Mouse (Mus musculus) neural tube, embryonic 13.5 days (tissue): ENCODE results near the gene Sufu. TPM values are rescaled to one million over a fixed set of nuclear protein-coding genes. Genes with fewer than 3 reads are reported as not detected.

Experiments used
- ATAC-seq: fragments of 200-750 bp; cut with Nextera tagmentation; 2 replicates; pipeline ENCODE4 v1.8.0; 2017; ENCODE audit warnings: low read depth, mild to moderate bottlenecking, moderate TSS enrichment, moderate library complexity
- H3K27ac ChIP-seq: fragments of 300-500 bp; sonication (generic); replicated peaks from 2 replicates; pipeline ENCODE4 v1.5.1; 2015; ENCODE audit warnings: moderate library complexity, mild to moderate bottlenecking, inconsistent platforms
- H3K27me3 ChIP-seq: fragments of 300-500 bp; sonication (generic); 2 replicates; pipeline ENCODE4 v1.6.1; 2015; ENCODE audit warnings: mild to moderate bottlenecking, inconsistent platforms
- H3K36me3 ChIP-seq: fragments of 300-500 bp; sonication (generic); 2 replicates; pipeline ENCODE4 v1.6.1; 2015; ENCODE audit warnings: mild to moderate bottlenecking, inconsistent platforms
- H3K4me1 ChIP-seq: fragments of 300-500 bp; sonication (generic); replicated peaks from 2 replicates; pipeline ENCODE4 v1.6.1; 2015; ENCODE audit warnings: inconsistent platforms
- H3K4me2 ChIP-seq: fragments of 300-500 bp; sonication (generic); 2 replicates; pipeline ENCODE4 v1.6.1; 2015; ENCODE audit warnings: inconsistent platforms, mild to moderate bottlenecking, moderate library complexity
- H3K4me3 ChIP-seq: fragments of 300-500 bp; sonication (generic); 2 replicates; pipeline ENCODE4 v1.5.1; 2015; ENCODE audit warnings: mild to moderate bottlenecking, inconsistent platforms
- H3K9ac ChIP-seq: fragments of 300-500 bp; sonication (generic); 2 replicates; pipeline ENCODE4 v1.6.1; 2015; ENCODE audit warnings: moderate library complexity, mild to moderate bottlenecking, inconsistent platforms
- H3K9me3 ChIP-seq: fragments of 300-500 bp; sonication (generic); 2 replicates; pipeline ENCODE4 v1.6.1; 2016; ENCODE audit warnings: inconsistent platforms
- WGBS: fragments of 180-500 bp; shearing (Covaris S2); methylation state at CpG from one replicate; pipeline ENCODE4 v1.1.7; 2015; 5-methylcytosine and 5-hydroxymethylcytosine counted together
- polyA plus RNA-seq: library from polyadenylated mRNA; unstranded; fragments of >200 nt; fragmentation: Nextera tagmentation; extraction: Ambion mirVana; gene quantifications from 2 replicates; pipeline ENCODE4 v1.2.1, GENCODE M21; 2015

Sufu gene
- polyA plus RNA-seq, 1 experiment from 2014 or later, result 24.8 TPM

DNA sequence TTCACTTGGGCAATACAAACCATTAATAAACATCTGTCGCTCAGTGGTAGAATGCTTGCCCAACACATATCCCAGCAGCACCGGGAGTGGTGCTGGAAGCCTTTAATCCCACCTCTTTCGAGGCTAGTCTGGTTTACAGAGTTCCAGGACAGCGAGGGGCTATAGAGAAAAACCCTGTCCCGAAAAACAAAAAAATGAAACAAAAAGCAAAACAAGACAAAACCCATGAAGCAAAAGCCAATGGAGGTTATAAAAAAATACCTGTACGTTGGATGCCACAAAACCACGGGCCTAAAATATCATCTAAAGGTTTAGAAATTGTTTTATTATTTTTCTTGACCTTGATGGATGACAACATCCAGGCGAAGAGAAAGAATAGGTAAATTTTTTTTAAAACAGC is 587 bp upstream of the Sufu start:
- Histone ChIP-seq H3K36me3 (peaks cover 6% of the 10 kb centered on the region), H3K4me2 (peak overlapping the region; percentile 66), H3K27me3 (no peaks in the 10 kb centered on the region), H3K9ac (0 out of 2 replicates have a peak overlapping the region, but pooled peaks have one; percentile 83), H3K4me3 (peak overlapping the region; percentile 66), H3K9me3 (no peaks in the 10 kb centered on the region), H3K4me1 (peaks cover 54% of the 10 kb centered on the region), H3K27ac (0 out of 2 replicates have a peak overlapping the region, but pooled peaks have one; percentile 9)
- ATAC-seq, result no peak
- 15% methylated on average over 8 of the region's 8 CpGs for WGBS

DNA sequence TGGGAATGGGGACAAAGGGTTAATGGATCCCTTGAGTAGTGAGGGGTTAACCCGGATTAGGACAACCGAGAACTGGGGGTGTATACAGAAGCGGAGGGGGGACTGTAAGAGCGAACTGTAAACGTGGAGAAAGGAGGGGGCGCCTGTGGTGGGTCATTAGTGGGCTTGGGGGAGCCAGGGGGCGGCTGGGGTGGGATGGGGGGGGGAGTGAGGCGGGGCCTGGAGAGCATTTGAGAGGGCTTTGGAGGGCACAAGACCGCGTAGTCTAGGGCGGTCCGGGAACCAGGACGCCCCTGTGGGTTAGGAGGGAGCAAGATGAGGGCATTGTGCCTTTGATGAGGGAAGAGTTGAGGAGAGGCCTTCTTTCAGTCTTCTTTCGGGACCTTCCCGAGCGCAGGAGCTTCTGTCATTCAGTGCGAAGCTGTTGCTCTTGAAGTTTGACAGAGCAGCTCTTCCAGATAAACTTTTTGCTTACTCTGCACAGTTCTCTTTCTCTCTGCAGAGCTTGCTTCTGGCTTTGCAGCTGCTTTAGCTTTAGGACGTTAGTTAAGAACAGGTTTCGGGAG is 823 bp downstream of the Sufu start:
- Histone ChIP-seq H3K4me1 (peaks cover 54% of the 10 kb centered on the region), H3K27me3 (no peaks in the 10 kb centered on the region), H3K4me3 (peak overlapping the region; percentile 90), H3K4me2 (peak overlapping the region; percentile 81), H3K36me3 (peaks cover 10% of the 10 kb centered on the region), H3K27ac (peak overlapping the region; percentile 85), H3K9me3 (no peaks in the 10 kb centered on the region), H3K9ac (peak overlapping the region; percentile 89)
- 2% methylated on average over 18 of the region's 19 CpGs for WGBS
- ATAC-seq, result 0 out of 2 replicates have a peak, but pooled peaks have one; percentile 0

DNA sequence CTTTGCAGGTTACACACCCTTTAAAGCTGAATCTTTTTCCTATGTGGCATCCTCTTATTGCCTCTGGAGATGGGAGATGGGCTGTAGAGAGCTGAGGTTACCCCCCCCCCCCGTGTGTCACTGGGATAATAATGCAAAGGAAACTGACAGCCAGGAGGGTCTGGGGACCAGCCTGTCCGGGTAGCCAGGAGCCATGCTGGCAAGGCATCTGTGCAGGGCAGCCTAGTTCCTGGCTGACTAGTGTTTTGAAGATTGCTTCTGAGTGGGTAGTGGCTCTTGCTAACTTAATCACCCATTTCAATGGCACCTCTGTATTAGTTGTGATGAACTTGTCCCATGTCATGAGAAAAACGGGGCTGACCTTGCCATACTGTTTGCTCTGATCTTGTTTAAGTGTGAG is 1.7 kb downstream of the Sufu start:
- no peak overlapping the region for H3K27ac ChIP-seq
- no peaks in the 10 kb centered on the region for H3K9me3 ChIP-seq
- peak overlapping the region; percentile 89 for H3K9ac ChIP-seq
- no peaks in the 10 kb centered on the region for H3K27me3 ChIP-seq
- peaks cover 51% of the 10 kb centered on the region for H3K4me1 ChIP-seq
- 38% methylated on average over 3 of the region's 3 CpGs for WGBS
- H3K4me2 ChIP-seq, result peak overlapping the region; percentile 81
- no peak for ATAC-seq
- peak overlapping the region; percentile 90 for H3K4me3 ChIP-seq
- H3K36me3 ChIP-seq, result peaks cover 18% of the 10 kb centered on the region

DNA sequence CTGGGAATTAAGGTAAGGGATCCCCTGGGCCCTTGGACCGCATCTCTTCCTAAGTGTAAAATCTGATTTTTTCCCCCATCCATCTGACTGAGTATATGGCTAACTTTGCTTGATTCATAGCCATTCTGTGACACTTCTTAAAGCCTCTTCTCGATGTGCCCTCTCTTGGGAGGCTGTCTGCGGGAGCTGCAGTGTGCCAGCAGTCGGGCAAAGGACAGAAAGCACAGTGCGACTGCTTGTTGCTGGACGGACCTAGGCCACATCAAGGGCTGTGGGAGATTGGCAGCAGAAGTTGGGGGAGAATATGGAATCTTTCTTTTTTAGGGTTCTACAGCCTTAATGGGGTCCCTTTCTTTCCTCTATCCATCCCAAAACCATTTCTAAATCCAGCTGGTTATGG is 2.7 kb downstream of the Sufu start:
- WGBS, result 71% methylated on average over 6 of the region's 6 CpGs
- ATAC-seq, result no peak
- Histone ChIP-seq H3K36me3 (peaks cover 27% of the 10 kb centered on the region), H3K27ac (no peak overlapping the region), H3K9me3 (no peaks in the 10 kb centered on the region), H3K4me1 (peaks cover 42% of the 10 kb centered on the region), H3K27me3 (no peaks in the 10 kb centered on the region), H3K4me2 (peak overlapping the region; percentile 81), H3K9ac (0 out of 2 replicates have a peak overlapping the region, but pooled peaks have one; percentile 45), H3K4me3 (no peak overlapping the region)

DNA sequence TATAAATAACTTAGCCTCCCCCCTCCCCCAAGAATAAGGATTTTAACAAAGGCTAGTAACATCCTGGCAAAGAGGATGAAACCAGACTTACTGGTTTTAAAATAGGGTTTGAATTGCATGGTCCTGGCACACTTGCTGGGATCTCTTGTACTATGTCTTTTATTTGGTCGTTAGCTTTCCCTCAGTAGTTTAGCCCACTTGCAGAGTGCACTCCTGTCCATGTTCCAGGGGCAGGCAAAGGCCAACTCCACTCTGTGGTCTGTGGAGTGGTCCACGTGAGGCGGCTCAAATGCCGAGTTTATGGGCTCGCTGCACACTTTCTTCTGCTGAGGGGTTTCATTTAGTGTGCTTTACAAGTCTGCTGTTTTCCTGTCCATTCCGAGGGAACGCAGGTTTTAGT is 3.2 kb downstream of the Sufu start:
- WGBS, result 58% methylated on average over 7 of the region's 7 CpGs
- no peak overlapping the region for H3K4me2 ChIP-seq
- no peak overlapping the region for H3K9ac ChIP-seq
- no peak overlapping the region for H3K27ac ChIP-seq
- ATAC-seq, result no peak
- H3K4me3 ChIP-seq, result no peak overlapping the region
- H3K4me1 ChIP-seq, result peaks cover 39% of the 10 kb centered on the region
- no peaks in the 10 kb centered on the region for H3K27me3 ChIP-seq
- peaks cover 30% of the 10 kb centered on the region for H3K36me3 ChIP-seq
- H3K9me3 ChIP-seq, result no peaks in the 10 kb centered on the region

DNA sequence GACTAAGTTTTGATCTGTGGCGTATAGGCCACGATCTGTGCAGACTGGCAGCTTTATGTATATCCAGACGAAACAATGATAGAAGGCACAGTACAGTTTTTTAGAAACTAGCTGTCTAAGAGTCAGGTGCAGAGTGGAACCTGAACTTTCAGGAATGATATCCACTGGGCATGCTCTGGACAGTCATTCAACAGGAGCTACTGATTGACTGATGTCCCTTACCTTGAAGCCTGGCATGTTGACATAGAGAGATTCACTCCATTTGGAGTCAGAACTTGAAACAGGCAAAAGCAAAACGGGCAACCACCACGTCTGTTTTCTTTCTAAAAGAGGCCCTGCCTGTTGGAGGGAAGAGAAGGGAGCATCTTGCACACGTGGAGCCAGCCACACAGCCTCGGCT is 3.9 kb downstream of the Sufu start:
- peaks cover 39% of the 10 kb centered on the region for H3K4me1 ChIP-seq
- no peaks in the 10 kb centered on the region for H3K9me3 ChIP-seq
- no peak for ATAC-seq
- no peak overlapping the region for H3K27ac ChIP-seq
- no peak overlapping the region for H3K4me3 ChIP-seq
- H3K9ac ChIP-seq, result no peak overlapping the region
- WGBS, result 89% methylated on average over 7 of the region's 7 CpGs
- no peaks in the 10 kb centered on the region for H3K27me3 ChIP-seq
- no peak overlapping the region for H3K4me2 ChIP-seq
- H3K36me3 ChIP-seq, result peaks cover 30% of the 10 kb centered on the region

DNA sequence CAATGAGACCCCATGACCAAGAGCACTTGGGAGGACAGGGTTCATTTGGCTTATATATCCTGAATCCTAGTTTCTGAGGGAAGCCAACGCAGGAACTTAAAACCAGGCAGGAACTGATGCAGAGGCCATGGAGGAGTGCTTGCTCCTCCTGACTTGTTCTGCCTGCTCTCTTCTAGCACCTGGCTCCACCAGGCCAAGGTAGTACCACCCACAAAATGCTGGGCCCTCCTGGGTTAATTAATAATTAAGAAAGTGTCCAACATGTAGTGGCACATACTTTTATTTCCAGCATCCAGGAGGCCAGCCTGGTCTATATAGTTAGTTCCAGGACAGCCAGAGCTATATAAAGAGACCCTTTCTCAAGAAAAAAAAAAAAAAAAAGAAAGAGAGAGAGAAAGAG is 7.3 kb downstream of the Sufu start:
- no peaks in the 10 kb centered on the region for H3K27me3 ChIP-seq
- no peaks in the 10 kb centered on the region for H3K9me3 ChIP-seq
- peaks cover 34% of the 10 kb centered on the region for H3K4me1 ChIP-seq
- WGBS, result 93% methylated on average over 1 of the region's 1 CpGs
- no peak overlapping the region for H3K9ac ChIP-seq
- no peak overlapping the region for H3K4me3 ChIP-seq
- no peak overlapping the region for H3K27ac ChIP-seq
- peaks cover 56% of the 10 kb centered on the region for H3K36me3 ChIP-seq
- no peak overlapping the region for H3K4me2 ChIP-seq
- ATAC-seq, result no peak

DNA sequence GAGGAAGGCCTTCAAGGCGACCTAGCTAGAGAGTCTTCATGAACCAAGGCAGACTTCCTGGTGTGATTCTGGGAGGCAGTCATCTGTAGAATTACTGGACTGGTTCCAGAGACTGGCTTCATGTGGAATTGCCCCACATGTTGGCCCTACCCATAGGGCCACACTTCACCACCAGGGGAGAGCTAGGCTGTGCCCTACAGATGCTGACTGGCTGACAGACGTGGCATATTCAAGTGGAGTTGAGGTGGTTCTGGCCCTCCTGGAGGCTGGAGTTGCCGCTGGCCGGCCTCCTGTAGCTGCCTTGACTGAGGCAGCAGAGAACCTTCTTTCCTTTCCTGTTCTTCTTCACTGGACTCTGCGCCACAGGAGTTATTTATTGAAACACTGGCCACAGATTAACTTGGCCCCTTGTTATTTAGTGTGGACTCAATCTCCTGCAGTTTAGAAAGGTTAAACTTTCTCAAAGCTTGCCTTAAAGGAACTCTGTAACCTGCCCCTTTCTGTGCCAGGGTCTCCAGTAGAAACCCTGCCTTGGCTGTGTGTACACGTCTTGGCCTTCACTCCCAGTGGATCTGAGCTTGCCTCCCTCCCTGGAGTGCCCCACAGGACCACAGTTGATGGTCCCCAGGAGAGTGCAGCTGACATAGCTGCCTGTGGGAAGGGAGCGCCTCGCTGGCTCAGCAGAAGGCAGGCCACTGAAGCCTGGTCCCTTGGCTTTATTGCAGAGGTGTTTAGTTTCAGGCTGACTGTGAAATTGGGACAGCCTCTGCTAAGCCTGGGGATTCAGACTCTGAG is 10.1 kb downstream of the Sufu start:
- Histone ChIP-seq H3K27ac (peak overlapping the region; percentile 49; the same call in 1 of the 2 replicates), H3K9me3 (no peaks in the 10 kb centered on the region), H3K4me2 (no peak overlapping the region), H3K9ac (no peak overlapping the region), H3K36me3 (peaks cover 51% of the 10 kb centered on the region), H3K4me3 (no peak overlapping the region), H3K27me3 (no peaks in the 10 kb centered on the region), H3K4me1 (peaks cover 19% of the 10 kb centered on the region)
- ATAC-seq, result no peak
- WGBS, result 74% methylated on average over 8 of the region's 8 CpGs

DNA sequence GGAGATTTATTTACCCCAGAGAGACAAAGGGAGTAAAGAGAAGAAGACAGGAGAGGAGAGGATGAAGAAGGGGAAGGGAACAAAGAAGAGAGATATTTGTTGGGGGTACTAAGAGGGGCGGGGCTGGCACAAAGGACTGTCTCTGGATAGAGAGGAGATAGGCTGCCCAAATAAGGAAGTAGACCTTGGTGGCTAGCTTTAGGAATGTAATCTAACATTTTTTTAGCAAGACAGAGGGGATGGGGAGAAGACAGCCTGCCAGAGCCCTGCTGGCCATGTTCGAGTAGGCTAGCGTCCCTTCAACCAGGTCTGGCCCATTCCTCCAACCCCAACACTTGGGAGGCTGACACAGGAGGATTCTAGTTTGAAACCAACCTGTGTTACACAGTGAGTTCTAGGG is 12.8 kb downstream of the Sufu start:
- Histone ChIP-seq H3K9ac (no peak overlapping the region), H3K4me3 (no peak overlapping the region), H3K36me3 (peaks cover 30% of the 10 kb centered on the region), H3K4me2 (no peak overlapping the region), H3K4me1 (peaks cover 19% of the 10 kb centered on the region), H3K27ac (no peak overlapping the region), H3K27me3 (no peaks in the 10 kb centered on the region), H3K9me3 (no peaks in the 10 kb centered on the region)
- ATAC-seq, result no peak
- WGBS, result 78% methylated on average over 3 of the region's 3 CpGs

DNA sequence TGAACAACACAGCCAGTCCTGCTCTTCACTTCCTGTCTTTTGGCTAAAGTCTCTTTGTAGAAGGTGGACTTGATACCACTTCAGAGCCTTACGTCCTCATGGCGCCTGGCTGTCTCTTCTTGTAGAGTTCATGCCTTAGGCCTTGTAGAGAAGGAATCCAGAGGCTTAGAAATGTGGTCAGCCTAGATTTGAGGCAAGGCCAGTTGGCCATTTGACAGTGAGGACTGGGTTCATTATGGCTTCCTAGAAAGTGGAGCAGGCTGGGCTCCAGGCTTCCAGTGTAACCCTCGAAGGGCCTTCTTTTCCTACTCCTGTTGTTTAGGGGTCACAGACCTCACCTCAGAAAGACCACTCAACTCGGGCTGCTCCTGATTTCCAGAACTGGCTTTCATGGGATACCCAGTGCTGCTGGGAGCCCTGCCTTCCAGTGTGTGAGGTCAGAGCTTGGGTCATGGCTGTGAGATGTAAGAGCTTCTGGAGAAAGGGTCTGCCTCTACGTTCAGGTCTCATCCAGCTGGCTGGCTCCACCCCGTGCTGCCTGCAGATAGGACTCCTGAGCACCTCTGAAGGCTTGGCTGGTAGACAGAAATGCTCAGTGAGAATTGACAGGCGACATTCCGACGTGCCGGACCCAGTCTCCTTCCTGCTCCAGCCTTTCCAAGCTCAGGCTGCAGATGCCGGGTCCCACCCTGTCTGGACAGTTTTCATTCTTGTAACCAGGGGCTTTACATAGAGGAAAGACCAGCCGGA is 15.5 kb downstream of the Sufu start:
- no peaks in the 10 kb centered on the region for H3K9me3 ChIP-seq
- H3K36me3 ChIP-seq, result peaks cover 15% of the 10 kb centered on the region
- no peak overlapping the region for H3K9ac ChIP-seq
- no peak overlapping the region for H3K4me2 ChIP-seq
- no peak overlapping the region for H3K4me3 ChIP-seq
- no peaks in the 10 kb centered on the region for H3K27me3 ChIP-seq
- no peak overlapping the region for H3K27ac ChIP-seq
- WGBS, result 93% methylated on average over 12 of the region's 12 CpGs
- ATAC-seq, result no peak
- peaks cover 14% of the 10 kb centered on the region for H3K4me1 ChIP-seq

DNA sequence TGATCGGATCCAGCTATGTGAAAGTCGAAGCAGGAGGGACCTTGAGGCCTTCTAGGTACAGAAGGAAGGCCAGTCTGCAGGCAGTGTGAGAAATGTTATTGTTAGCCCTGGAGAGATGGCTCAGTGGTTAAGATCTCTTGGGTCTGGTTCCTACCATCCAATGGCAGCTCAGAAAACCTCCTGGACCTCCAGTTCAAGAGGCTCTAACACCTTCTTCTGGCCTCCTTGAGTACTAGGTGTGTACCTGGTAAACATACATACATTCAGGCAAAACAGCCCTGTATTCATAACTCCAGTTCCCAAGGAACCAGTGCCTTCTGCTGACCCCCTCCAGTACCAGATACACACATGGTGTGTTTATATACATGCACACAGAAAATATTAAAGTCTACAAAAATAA is 17.3 kb downstream of the Sufu start:
- Histone ChIP-seq H3K27ac (no peak overlapping the region), H3K4me1 (peaks cover 17% of the 10 kb centered on the region), H3K4me2 (no peak overlapping the region), H3K9me3 (no peaks in the 10 kb centered on the region), H3K36me3 (peaks cover 3% of the 10 kb centered on the region; the same call in 1 of the 2 replicates), H3K4me3 (no peak overlapping the region), H3K9ac (no peak overlapping the region), H3K27me3 (no peaks in the 10 kb centered on the region)
- no peak for ATAC-seq
- WGBS, result 90% methylated on average over 2 of the region's 2 CpGs

DNA sequence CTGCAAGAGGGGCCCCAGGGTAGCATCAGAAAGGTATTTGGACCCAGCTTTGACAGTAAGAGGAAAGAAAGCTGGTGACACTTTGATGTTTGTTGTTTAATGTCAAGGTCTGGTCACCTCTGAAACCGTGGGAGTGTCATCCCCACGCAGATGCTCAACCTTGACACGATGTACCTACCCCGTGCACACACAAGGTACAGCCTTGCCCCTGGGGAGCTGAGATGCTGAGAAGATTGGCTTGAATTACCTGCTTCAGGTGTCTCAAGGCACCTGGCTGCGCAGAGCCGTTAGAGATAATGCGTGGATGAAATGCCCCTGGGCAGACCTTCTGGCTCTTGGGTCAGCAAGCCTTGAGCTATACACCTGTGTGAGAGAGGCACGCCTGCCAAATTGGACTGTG is 17.8 kb downstream of the Sufu start:
- no peak overlapping the region for H3K4me2 ChIP-seq
- H3K4me3 ChIP-seq, result no peak overlapping the region
- no peak for ATAC-seq
- H3K4me1 ChIP-seq, result peaks cover 19% of the 10 kb centered on the region
- no peaks in the 10 kb centered on the region for H3K27me3 ChIP-seq
- peaks cover 3% of the 10 kb centered on the region; the same call in 1 of the 2 replicates for H3K36me3 ChIP-seq
- H3K27ac ChIP-seq, result no peak overlapping the region
- no peak overlapping the region for H3K9ac ChIP-seq
- 95% methylated on average over 8 of the region's 8 CpGs for WGBS
- no peaks in the 10 kb centered on the region for H3K9me3 ChIP-seq
